Mouse (Mus musculus) CH12.LX (cell line): ENCODE results near the gene Tfe3.

Experiments used
- CTCF ChIP-seq, 2 experiments: IDR thresholded peaks in 1 of 2; conservative IDR thresholded peaks in 1 of 2; 2 replicates each; pipeline ENCODE4 v1.5.1; 2011 to 2012; ENCODE audit warnings: low read depth in 2 of 2, low read length in 2 of 2, improper control_type of control experiment in 1 of 2, inconsistent platforms in 1 of 2, mild to moderate bottlenecking in 1 of 2, moderate library complexity in 1 of 2
- POLR2A ChIP-seq: IDR thresholded peaks from 2 replicates; pipeline ENCODE4 v1.6.1; 2011; ENCODE audit warnings: low read depth, mild to moderate bottlenecking, improper control_type of control experiment, low read length

- TF ChIP-seq CTCF (conservative IDR thresholded peaks at IDR 0.05 in 1 of 2, IDR thresholded peaks at IDR 0.05 in 1 of 2; ENCODE audit: low read depth in 2 of 2, low read length in 2 of 2) (no peak), POLR2A (peak; percentile 53)
Observed at GRCm38 (mm10) chrX:7721514-7722281, 40.7 kb upstream of the Tfe3 start, which contains the start of gene Gm45208.
